In genomic region chr13:55182173-55182894, GRCm38 (mm10) we compare ENCODE assay signal across 8 mouse cellular contexts. TPM values are rescaled to one million over a fixed set of nuclear protein-coding genes. Genes with fewer than 3 reads are reported as not detected.
A peak's percentile ranks its signal among the peaks of the same experiment; 100 is the strongest.
DNase-seq lines count a peak whose midpoint lies in the region; ATAC-seq and TF ChIP-seq lines count a peak whose summit lies in the region.

No protein-coding gene starts in this region.

- peak overlapping the region; percentile 60 for H3K4me2 ChIP-seq in embryonic facial prominence, embryonic 15.5 days (replicated peaks)
- H3K4me2 ChIP-seq in midbrain, embryonic 11.5 days = peak overlapping the region; percentile 41

- DNase-seq in CD4-positive helper T cell, adult 2 months (ENCODE audit: low read depth, low spot score) = peak; percentile 49
- peak; percentile 86 for DNase-seq in heart, adult 8-10 months (ENCODE audit: low spot score)
- peak; percentile 91 for DNase-seq in kidney, adult 2 months
- DNase-seq in limb, embryonic 10.5 days (ENCODE audit: low spot score) = peak; percentile 73
- DNase-seq in midbrain, embryonic 11.5 days (ENCODE audit: low spot score, missing footprints) = peak; percentile 97
- peak; percentile 50 for DNase-seq in right cerebral cortex, postnatal 4 days

- peak overlapping the region; percentile 28; the same call in 1 of the 2 replicates for H3K9ac ChIP-seq in embryonic facial prominence, embryonic 15.5 days
- peak overlapping the region; percentile 47; the same call in 1 of the 2 replicates for H3K9ac ChIP-seq in midbrain, embryonic 11.5 days (ENCODE audit: low read length)

- peaks cover 5% of the 10 kb centered on the region for H3K4me1 ChIP-seq in bone marrow macrophage, adult 2 months (ENCODE audit: control insufficient read depth, insufficient read depth, low read length)
- 0 out of 2 replicates have a peak, but pooled peaks cover 3% of the 10 kb centered on the region for H3K4me1 ChIP-seq in embryonic facial prominence, embryonic 15.5 days
- no peaks in the 10 kb centered on the region for H3K4me1 ChIP-seq in kidney, adult 2 months (ENCODE audit: control insufficient read depth, insufficient read depth, low read length)
- peaks cover 5% of the 10 kb centered on the region; the same call in 1 of the 2 replicates for H3K4me1 ChIP-seq in limb, embryonic 10.5 days
- H3K4me1 ChIP-seq in midbrain, embryonic 11.5 days (ENCODE audit: control insufficient read depth, insufficient read depth, low read length) = no peaks in the 10 kb centered on the region

- no peak for TF ChIP-seq POLR2A in bone marrow macrophage, adult 2 months (IDR thresholded peaks at IDR 0.05; ENCODE audit: borderline replicate concordance, low read depth, low read length)
- TF ChIP-seq POLR2A in kidney, adult 2 months (IDR thresholded peaks at IDR 0.05; ENCODE audit: low read depth, low read length) = no peak

- TF ChIP-seq CTCF in bone marrow macrophage, adult 2 months (IDR thresholded peaks at IDR 0.05; ENCODE audit: low read depth, low read length) = peak; percentile 20
- peak; percentile 94 for TF ChIP-seq CTCF in kidney, adult 2 months (conservative IDR thresholded peaks at IDR 0.05; ENCODE audit: insufficient read depth, insufficient read length, low read depth, low read length)

- peak; percentile 91 for ATAC-seq in embryonic facial prominence, embryonic 15.5 days (ENCODE audit: insufficient number of reproducible peaks, low FRiP score, low TSS enrichment, low read depth)
- peak; percentile 82 for ATAC-seq in midbrain, embryonic 11.5 days (ENCODE audit: low FRiP score)

- no peaks in the 10 kb centered on the region for H3K36me3 ChIP-seq in embryonic facial prominence, embryonic 15.5 days
- no peaks in the 10 kb centered on the region for H3K36me3 ChIP-seq in kidney, adult 2 months (ENCODE audit: control insufficient read depth, insufficient read depth, low read length)
- no peaks in the 10 kb centered on the region for H3K36me3 ChIP-seq in limb, embryonic 10.5 days
- no peaks in the 10 kb centered on the region for H3K36me3 ChIP-seq in midbrain, embryonic 11.5 days (ENCODE audit: control insufficient read depth, insufficient read depth, low read length)

- H3K9me3 ChIP-seq in embryonic facial prominence, embryonic 15.5 days (replicated peaks) = no peaks in the 10 kb centered on the region
- H3K9me3 ChIP-seq in limb, embryonic 10.5 days (replicated peaks) = no peaks in the 10 kb centered on the region
- H3K9me3 ChIP-seq in midbrain, embryonic 11.5 days (ENCODE audit: control insufficient read depth, low read length) = no peaks in the 10 kb centered on the region

- WGBS in embryonic facial prominence, embryonic 15.5 days = 4% methylated on average over 23 of the region's 23 CpGs
- WGBS in kidney, adult 2 months = 2% methylated on average over 23 of the region's 23 CpGs
- WGBS in limb, embryonic 10.5 days = 2% methylated on average over 23 of the region's 23 CpGs
- 4% methylated on average over 23 of the region's 23 CpGs for WGBS in midbrain, embryonic 11.5 days

- peak overlapping the region; percentile 64 for H3K4me3 ChIP-seq in bone marrow macrophage, adult 2 months (ENCODE audit: insufficient read depth, low read length)
- H3K4me3 ChIP-seq in embryonic facial prominence, embryonic 15.5 days (replicated peaks) = peak overlapping the region; percentile 40
- H3K4me3 ChIP-seq in kidney, adult 2 months (ENCODE audit: insufficient read depth, low read depth, low read length) = peak overlapping the region; percentile 53
- H3K4me3 ChIP-seq in limb, embryonic 10.5 days = peak overlapping the region; percentile 45
- peak overlapping the region; percentile 15 for H3K4me3 ChIP-seq in midbrain, embryonic 11.5 days (ENCODE audit: low read depth, low read length)

- peak overlapping the region; percentile 84 for H3K27ac ChIP-seq in bone marrow macrophage, adult 2 months (ENCODE audit: insufficient read depth, low read depth, low read length)
- peak overlapping the region; percentile 90 for H3K27ac ChIP-seq in embryonic facial prominence, embryonic 15.5 days (replicated peaks)
- peak overlapping the region; percentile 81 for H3K27ac ChIP-seq in kidney, adult 2 months (ENCODE audit: insufficient read depth, low read depth, low read length)
- H3K27ac ChIP-seq in limb, embryonic 10.5 days = peak overlapping the region; percentile 76
- 0 out of 2 replicates have a peak overlapping the region, but pooled peaks have one; percentile 6 for H3K27ac ChIP-seq in midbrain, embryonic 11.5 days (ENCODE audit: low read depth, low read length)

- no peaks in the 10 kb centered on the region for H3K27me3 ChIP-seq in embryonic facial prominence, embryonic 15.5 days
- no peaks in the 10 kb centered on the region for H3K27me3 ChIP-seq in kidney, adult 2 months (replicated peaks; ENCODE audit: control insufficient read depth, insufficient read depth, low read length)
- H3K27me3 ChIP-seq in limb, embryonic 10.5 days (ENCODE audit: low read depth, poor library complexity, severe bottlenecking) = no peaks in the 10 kb centered on the region
- no peaks in the 10 kb centered on the region for H3K27me3 ChIP-seq in midbrain, embryonic 11.5 days (ENCODE audit: control insufficient read depth, insufficient read depth, low read length)

RNA-seq across cellular contexts. Expression of gene Nsd1, which starts 27.2 kb away (rescaled TPM):
- 51.0 and 51.4 TPM in 2 replicates for polyA plus RNA-seq in bone marrow macrophage, adult 2 months (2012; ENCODE audit: insufficient read depth, insufficient read length, missing spikeins)
- polyA plus RNA-seq in embryonic facial prominence, embryonic 15.5 days (2015; fragmentation: Nextera tagmentation; extraction: Ambion mirVana) = 54.0 and 56.0 TPM in 2 replicates
- 10 to 100 TPM; 47.2 to 55.1 (median 51.9) TPM for total RNA-seq in heart, adult 8-10 months (2022)
- 17.6 and 19.6 TPM in 2 replicates for polyA plus RNA-seq in kidney, adult 2 months (2012; rRNA removed)
- 63.5 and 69.1 TPM in 2 replicates for polyA plus RNA-seq in limb, embryonic 10.5 days (2016; fragmentation: Nextera tagmentation; extraction: Ambion mirVana)
- 68.0 TPM in 2 replicates for polyA plus RNA-seq in midbrain, embryonic 11.5 days (2014; fragmentation: Nextera tagmentation; extraction: Ambion mirVana)

RNA-seq across cellular contexts. Expression of gene Fgfr4, which starts 29.9 kb away (rescaled TPM):
- polyA plus RNA-seq in bone marrow macrophage, adult 2 months (2012; ENCODE audit: insufficient read depth, insufficient read length, missing spikeins) = not detected in 2 replicates
- polyA plus RNA-seq in embryonic facial prominence, embryonic 15.5 days (2015; fragmentation: Nextera tagmentation; extraction: Ambion mirVana) = 12.7 and 14.6 TPM in 2 replicates
- total RNA-seq in heart, adult 8-10 months (2022) = under 1 TPM in 3 of 4 experiments, not detected in 1; 0.16 to 0.29 (median 0.28) TPM
- 35.3 and 43.5 TPM in 2 replicates for polyA plus RNA-seq in kidney, adult 2 months (2012; rRNA removed)
- 0.73 and 2.1 TPM in 2 replicates for polyA plus RNA-seq in limb, embryonic 10.5 days (2016; fragmentation: Nextera tagmentation; extraction: Ambion mirVana)
- 0.18 and 0.33 TPM in 2 replicates for polyA plus RNA-seq in midbrain, embryonic 11.5 days (2014; fragmentation: Nextera tagmentation; extraction: Ambion mirVana)

RNA-seq across cellular contexts. Expression of gene Gm17617, which starts 49.0 kb away (rescaled TPM):
- polyA plus RNA-seq in bone marrow macrophage, adult 2 months (2012; ENCODE audit: insufficient read depth, insufficient read length, missing spikeins) = not detected in 2 replicates
- not detected in 2 replicates for polyA plus RNA-seq in embryonic facial prominence, embryonic 15.5 days (2015; fragmentation: Nextera tagmentation; extraction: Ambion mirVana)
- total RNA-seq in heart, adult 8-10 months (2022) = not detected
- polyA plus RNA-seq in kidney, adult 2 months (2012; rRNA removed) = not detected in 2 replicates
- not detected in 2 replicates for polyA plus RNA-seq in limb, embryonic 10.5 days (2016; fragmentation: Nextera tagmentation; extraction: Ambion mirVana)
- polyA plus RNA-seq in midbrain, embryonic 11.5 days (2014; fragmentation: Nextera tagmentation; extraction: Ambion mirVana) = not detected in 2 replicates

Comparison
In these comparisons a context has a peak if more than half of its experiments do, and no peak if none do; other contexts are left out.
1. Peak in every context shown above with its lines: DNase-seq, ATAC-seq, H3K4me3 ChIP-seq and H3K27ac ChIP-seq.
2. H3K27ac ChIP-seq: peak in every context shown above with its lines; median percentile 90 in embryonic facial prominence, embryonic 15.5 days; 84 in bone marrow macrophage, adult 2 months; 81 in kidney, adult 2 months; 76 in limb, embryonic 10.5 days; 6 in midbrain, embryonic 11.5 days.